Comparison of ENCODE assay signal across 8 mouse cellular contexts in the genomic region with DNA sequence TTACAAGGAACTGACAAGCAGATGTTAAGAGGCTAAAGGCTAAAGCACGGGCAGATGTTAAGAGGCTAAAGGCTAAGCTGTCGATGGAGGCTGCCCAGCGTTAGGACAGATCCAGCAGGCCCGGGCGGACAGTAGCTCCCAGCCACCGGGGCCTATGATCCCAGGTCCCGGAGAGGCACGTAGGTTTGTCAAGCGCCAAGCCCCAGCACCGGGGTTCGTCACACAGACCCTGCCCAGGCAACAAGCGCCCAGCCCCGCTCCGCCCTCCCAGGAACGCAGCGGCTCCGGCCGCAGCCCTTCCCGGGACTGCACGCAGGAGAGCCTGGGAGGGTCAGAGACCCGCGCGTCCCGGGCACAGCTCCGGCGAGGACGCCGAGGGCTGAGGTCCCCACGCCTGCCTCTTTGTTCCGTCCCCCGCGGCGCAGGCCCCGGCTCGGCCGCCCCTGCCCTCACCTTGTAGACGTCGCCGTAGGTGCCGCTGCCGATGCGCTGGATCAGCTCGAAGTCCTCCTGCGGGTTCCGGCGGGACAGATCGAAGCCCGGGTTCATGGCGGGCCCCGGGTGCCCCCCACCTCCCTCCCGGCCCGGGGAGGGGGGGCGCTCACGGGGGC. TPM values are rescaled to one million over a fixed set of nuclear protein-coding genes. Genes with fewer than 3 reads are reported as not detected.
DNase-seq lines count a peak whose midpoint lies in the region; ATAC-seq and TF ChIP-seq lines count a peak whose summit lies in the region.

No protein-coding gene starts in this region.

- H3K27me3 ChIP-seq in embryonic facial prominence, embryonic 15.5 days, result no peaks in the 10 kb centered on the region
- no peaks in the 10 kb centered on the region for H3K27me3 ChIP-seq in heart, embryonic 16.5 days (ENCODE audit: control insufficient read depth, insufficient read depth, low read length)
- H3K27me3 ChIP-seq in lung, embryonic 14.5 days (ENCODE audit: insufficient read depth, low read length), result no peaks in the 10 kb centered on the region
- H3K27me3 ChIP-seq in neural tube, embryonic 15.5 days (replicated peaks), result no peaks in the 10 kb centered on the region

- H3K9ac ChIP-seq in embryonic facial prominence, embryonic 15.5 days, result peak overlapping the region; percentile 94
- peak overlapping the region; percentile 99 for H3K9ac ChIP-seq in heart, embryonic 16.5 days (ENCODE audit: low read length)
- peak overlapping the region; percentile 97 for H3K9ac ChIP-seq in lung, embryonic 14.5 days
- H3K9ac ChIP-seq in neural tube, embryonic 15.5 days (replicated peaks), result peak overlapping the region; percentile 90

- H3K4me2 ChIP-seq in embryonic facial prominence, embryonic 15.5 days (replicated peaks), result peak overlapping the region; percentile 69
- H3K4me2 ChIP-seq in heart, embryonic 16.5 days (ENCODE audit: low read depth, low read length), result peak overlapping the region; percentile 76
- H3K4me2 ChIP-seq in lung, embryonic 14.5 days, result peak overlapping the region; percentile 73
- peak overlapping the region; percentile 83 for H3K4me2 ChIP-seq in neural tube, embryonic 15.5 days

- peak; percentile 60 for DNase-seq in CD4-positive, CD25-positive, alpha-beta regulatory T cell, adult 2 months (ENCODE audit: low read depth, low spot score)
- peak; percentile 70 to 75 for DNase-seq in adrenal gland, postnatal 36 days
- peak; percentile 74 for DNase-seq in kidney, postnatal 14 days
- peak; percentile 66 for DNase-seq in lung, embryonic 14.5 days
- peak; percentile 37 to 42 for DNase-seq in thymus, adult 18-20 months

- H3K36me3 ChIP-seq in embryonic facial prominence, embryonic 15.5 days, result no peaks in the 10 kb centered on the region
- peaks cover 4% of the 10 kb centered on the region for H3K36me3 ChIP-seq in heart, embryonic 16.5 days (ENCODE audit: control insufficient read depth, insufficient read depth)
- H3K36me3 ChIP-seq in lung, embryonic 14.5 days (ENCODE audit: insufficient read depth), result peaks cover 18% of the 10 kb centered on the region
- no peaks in the 10 kb centered on the region for H3K36me3 ChIP-seq in neural tube, embryonic 15.5 days

- H3K4me1 ChIP-seq in embryonic facial prominence, embryonic 15.5 days, result peaks cover 32% of the 10 kb centered on the region
- H3K4me1 ChIP-seq in heart, embryonic 16.5 days (ENCODE audit: control insufficient read depth, insufficient read depth, low read length), result peaks cover 33% of the 10 kb centered on the region
- H3K4me1 ChIP-seq in lung, embryonic 14.5 days (ENCODE audit: insufficient read depth), result peaks cover 19% of the 10 kb centered on the region
- peaks cover 33% of the 10 kb centered on the region for H3K4me1 ChIP-seq in neural tube, embryonic 15.5 days

- under 1% methylated on average over 54 of the region's 54 CpGs for WGBS in embryonic facial prominence, embryonic 15.5 days
- 1% methylated on average over 54 of the region's 54 CpGs for WGBS in heart, embryonic 16.5 days
- under 1% methylated on average over 54 of the region's 54 CpGs for WGBS in lung, embryonic 14.5 days
- WGBS in neural tube, embryonic 15.5 days, result 2% methylated on average over 51 of the region's 54 CpGs

- ATAC-seq in embryonic facial prominence, embryonic 15.5 days (ENCODE audit: insufficient number of reproducible peaks, low FRiP score, low TSS enrichment, low read depth), result peak; percentile 77
- ATAC-seq in heart, embryonic 16.5 days (replicated peaks; ENCODE audit: extremely low read depth, insufficient read depth, low FRiP score), result peak; percentile 55
- ATAC-seq in lung, embryonic 14.5 days (ENCODE audit: insufficient read depth), result peak; percentile 62
- ATAC-seq in neural tube, embryonic 15.5 days (ENCODE audit: low FRiP score), result peak; percentile 72

- peak overlapping the region; percentile 95 for H3K27ac ChIP-seq in embryonic facial prominence, embryonic 15.5 days (replicated peaks)
- H3K27ac ChIP-seq in heart, embryonic 16.5 days (ENCODE audit: low read length), result peak overlapping the region; percentile 98
- peak overlapping the region; percentile 99 for H3K27ac ChIP-seq in lung, embryonic 14.5 days (ENCODE audit: low read depth)
- peak overlapping the region; percentile 86 for H3K27ac ChIP-seq in neural tube, embryonic 15.5 days (replicated peaks)

- no peak for TF ChIP-seq CTCF in lung, embryonic 14.5 days (IDR thresholded peaks at IDR 0.05; ENCODE audit: low read depth)

- H3K4me3 ChIP-seq in embryonic facial prominence, embryonic 15.5 days (replicated peaks), result peak overlapping the region; percentile 95
- peak overlapping the region; percentile 74 for H3K4me3 ChIP-seq in heart, embryonic 16.5 days (ENCODE audit: low read length)
- H3K4me3 ChIP-seq in lung, embryonic 14.5 days (ENCODE audit: low read depth, low read length), result peak overlapping the region; percentile 96
- H3K4me3 ChIP-seq in neural tube, embryonic 15.5 days (replicated peaks), result peak overlapping the region; percentile 86

- H3K9me3 ChIP-seq in embryonic facial prominence, embryonic 15.5 days (replicated peaks), result no peaks in the 10 kb centered on the region
- peaks cover 6% of the 10 kb centered on the region for H3K9me3 ChIP-seq in heart, embryonic 16.5 days (replicated peaks; ENCODE audit: control insufficient read depth, low read length)
- no peaks in the 10 kb centered on the region; the same call in 1 of the 2 replicates for H3K9me3 ChIP-seq in lung, embryonic 14.5 days (ENCODE audit: low read depth, low read length)
- no peaks in the 10 kb centered on the region for H3K9me3 ChIP-seq in neural tube, embryonic 15.5 days (replicated peaks)

RNA-seq across cellular contexts. Expression of gene Map4k3, which starts 0.8 kb away (rescaled TPM):
- 10 to 100 TPM; 45.0 to 50.5 TPM for total RNA-seq in adrenal gland, postnatal 36 days (2021)
- 23.6 and 23.9 TPM in 2 replicates for polyA plus RNA-seq in embryonic facial prominence, embryonic 15.5 days (2015; fragmentation: Nextera tagmentation; extraction: Ambion mirVana)
- 17.9 and 20.0 TPM in 2 replicates for polyA plus RNA-seq in heart, embryonic 16.5 days (2015; fragmentation: Nextera tagmentation; extraction: Ambion mirVana)
- 62.7 and 64.7 TPM in 2 replicates for polyA plus RNA-seq in lung, embryonic 14.5 days (2014; fragmentation: Nextera tagmentation; extraction: Ambion mirVana)
- 22.0 and 22.3 TPM in 2 replicates for polyA plus RNA-seq in neural tube, embryonic 15.5 days (2015; fragmentation: Nextera tagmentation; extraction: Ambion mirVana)

Comparison
In these comparisons a context has a peak if more than half of its experiments do, and no peak if none do; other contexts are left out.
1. Peak in every context shown above with its lines: DNase-seq, ATAC-seq, H3K4me3 ChIP-seq and H3K27ac ChIP-seq.